Mouse (Mus musculus): ENCODE results near the gene Ranbp3. TPM values are rescaled to one million over a fixed set of nuclear protein-coding genes. Genes with fewer than 3 reads are reported as not detected.
A peak's percentile ranks its signal among the peaks of the same experiment; 100 is the strongest.

The Ranbp3 gene
- total RNA-seq, 2 experiments from 2014 or later = 85.2 to 91.0 TPM

DNA sequence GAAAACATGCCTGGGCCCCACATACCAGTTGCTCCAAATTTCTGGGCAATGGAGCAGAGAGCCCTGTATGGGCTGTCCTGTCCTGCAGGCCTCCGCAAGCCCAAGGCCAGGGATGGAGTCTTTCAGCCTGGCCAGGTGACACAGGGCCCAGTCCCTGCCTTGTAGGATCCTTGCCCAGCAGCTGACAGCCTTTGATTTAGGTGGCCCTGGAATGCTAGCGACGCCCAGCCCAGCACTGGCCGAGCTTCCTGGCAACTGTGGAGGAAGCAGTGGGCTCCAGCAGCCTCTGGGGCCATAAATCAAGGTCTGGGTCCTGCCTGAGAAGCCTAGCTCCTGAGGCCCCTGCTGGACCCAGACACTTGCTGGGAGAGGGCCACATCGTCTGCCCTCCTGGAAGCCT lies 49.3 kb downstream of the Ranbp3 start:
- no peak for DNase-seq (ENCODE audit: extremely low spot score in 1 of 2, low spot score in 1 of 2)

- no peak for DNase-seq (ENCODE audit: extremely low spot score in 1 of 2, low spot score in 1 of 2)
Measured at GRCm38 (mm10) chr17:56723419-56724161, 50.5 kb downstream of the Ranbp3 start.

GRCm38 (mm10) chr17:56727029-56727649 lies 54.0 kb downstream of the Ranbp3 start:
- DNase-seq (ENCODE audit: extremely low spot score in 1 of 2, low spot score in 1 of 2) = no peak

DNA sequence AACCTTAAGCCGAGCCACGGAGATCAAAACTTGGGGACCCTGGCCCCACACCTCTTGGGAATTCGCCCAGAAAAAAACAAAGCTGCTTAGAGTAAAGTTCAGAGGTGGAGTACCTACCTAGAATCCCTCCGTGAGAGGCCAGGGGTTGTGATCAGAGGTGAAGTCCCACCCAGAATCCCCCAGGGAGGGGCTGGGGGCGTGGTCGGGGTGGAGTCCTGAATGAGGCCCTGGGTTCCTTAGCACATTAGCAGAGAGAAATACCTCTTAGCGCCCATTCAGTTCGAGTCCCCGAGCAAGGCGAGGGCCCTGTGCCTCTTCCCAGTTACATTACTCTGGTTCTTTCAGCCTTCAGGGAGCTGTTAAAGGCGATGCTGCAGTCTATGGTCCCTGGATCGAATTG lies 54.6 kb downstream of the Ranbp3 start:
- no peak for DNase-seq (ENCODE audit: extremely low spot score in 1 of 2, low spot score in 1 of 2)

DNA sequence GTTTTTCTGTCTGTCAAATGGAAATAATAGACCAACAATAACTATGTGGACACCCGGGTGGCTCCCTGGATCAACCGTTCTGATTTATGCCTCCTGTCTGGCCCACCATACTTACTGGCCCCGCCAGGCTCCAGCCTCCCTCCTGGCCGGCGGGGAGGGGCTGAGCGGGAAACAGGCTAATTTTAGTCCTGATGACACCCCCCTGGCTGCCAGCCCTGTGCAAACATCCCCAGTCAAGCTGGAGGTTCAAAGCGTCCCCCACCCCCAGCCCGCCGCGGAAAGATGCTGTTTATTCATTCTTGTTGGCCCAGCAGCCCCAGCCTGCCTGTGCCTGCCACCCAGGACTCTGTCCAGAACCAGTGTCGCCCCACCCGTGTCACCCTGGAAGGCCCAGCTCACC lies 55.0 kb downstream of the Ranbp3 start:
- DNase-seq (ENCODE audit: extremely low spot score in 1 of 2, low spot score in 1 of 2) = no peak

- DNase-seq (ENCODE audit: extremely low spot score in 1 of 2, low spot score in 1 of 2) = no peak
Measured at GRCm38 (mm10) chr17:56729151-56729550, 56.1 kb downstream of the Ranbp3 start.

DNA sequence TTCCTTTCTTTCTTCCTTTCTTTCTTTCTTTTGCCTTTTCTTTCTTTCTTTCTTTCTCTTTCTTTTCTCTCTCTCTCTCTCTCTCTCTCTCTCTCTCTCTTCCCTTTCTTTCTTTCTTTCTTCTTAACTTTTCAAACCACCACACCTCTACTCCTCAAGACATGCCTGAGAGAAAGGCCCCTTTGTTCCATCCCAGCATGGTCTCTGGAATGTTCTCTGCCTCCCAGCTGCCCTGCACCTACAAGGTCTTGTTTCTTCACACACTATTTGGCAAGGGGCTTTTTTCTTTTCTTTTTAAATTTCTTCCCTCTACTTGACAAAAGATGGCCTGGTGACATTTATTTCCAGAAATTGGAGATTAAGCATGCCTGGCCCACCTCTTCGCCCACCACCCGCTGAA lies 56.6 kb downstream of the Ranbp3 start:
- DNase-seq (ENCODE audit: extremely low spot score in 1 of 2, low spot score in 1 of 2) = no peak

- no peak for DNase-seq (ENCODE audit: extremely low spot score in 1 of 2, low spot score in 1 of 2)
Measured at GRCm38 (mm10) chr17:56736534-56736933, 63.4 kb downstream of the Ranbp3 start.

DNA sequence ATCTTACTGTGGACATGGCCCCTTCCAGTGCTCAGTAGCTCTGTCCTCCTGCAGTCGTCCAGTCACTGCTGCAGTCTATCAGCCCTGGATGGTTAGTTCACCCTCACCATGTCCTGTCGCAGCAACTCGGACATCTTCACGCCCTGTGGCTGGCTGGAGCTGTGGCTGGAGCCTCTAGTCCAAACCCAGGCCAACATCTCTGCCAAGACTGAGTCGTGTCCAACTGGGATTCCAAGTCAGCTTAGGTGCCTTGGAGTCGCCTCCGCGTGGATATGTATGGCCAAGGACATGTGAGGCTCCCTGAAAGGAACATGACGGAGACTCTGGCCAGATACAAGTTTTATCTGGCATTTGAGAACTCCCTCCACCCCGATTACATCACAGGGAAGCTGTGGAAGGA lies 65.1 kb downstream of the Ranbp3 start:
- DNase-seq (ENCODE audit: extremely low spot score in 1 of 2, low spot score in 1 of 2) = no peak

GRCm38 (mm10) chr17:56740118-56740787 lies 67.2 kb downstream of the Ranbp3 start:
- no peak for DNase-seq (ENCODE audit: extremely low spot score in 1 of 2, low spot score in 1 of 2)

- no peak for DNase-seq (ENCODE audit: extremely low spot score in 1 of 2, low spot score in 1 of 2)
Measured at GRCm38 (mm10) chr17:56740788-56741160, 67.7 kb downstream of the Ranbp3 start.

DNA sequence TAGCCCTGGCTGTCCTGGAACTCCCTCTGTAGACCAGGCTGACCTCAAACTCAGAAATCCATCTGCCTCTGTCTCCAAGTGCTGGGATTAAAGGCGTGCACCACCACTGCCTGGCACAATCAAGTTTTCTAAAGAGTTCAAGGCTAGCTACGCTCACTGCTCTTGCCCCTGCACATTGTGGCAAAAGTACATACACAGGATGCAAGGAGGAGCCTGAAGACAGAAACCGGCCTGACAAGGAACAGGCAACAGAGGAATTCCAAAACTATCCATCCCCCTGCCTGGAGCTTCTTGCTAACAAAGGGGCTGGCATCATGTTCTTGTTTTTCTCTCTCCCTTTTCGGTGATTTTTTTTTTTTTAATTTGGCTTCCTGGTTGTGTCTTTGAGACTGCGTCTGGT lies 71.1 kb downstream of the Ranbp3 start:
- no peak for DNase-seq (ENCODE audit: extremely low spot score in 1 of 2, low spot score in 1 of 2)

GRCm38 (mm10) chr17:56751404-56752072 lies 78.4 kb downstream of the Ranbp3 start:
- DNase-seq (ENCODE audit: extremely low spot score in 1 of 2, low spot score in 1 of 2) = no peak

GRCm38 (mm10) chr17:56753452-56753851 lies 80.4 kb downstream of the Ranbp3 start:
- no peak for DNase-seq (ENCODE audit: extremely low spot score in 1 of 2, low spot score in 1 of 2)

GRCm38 (mm10) chr17:56754271-56755185 lies 81.4 kb downstream of the Ranbp3 start:
- no peak for DNase-seq (ENCODE audit: extremely low spot score in 1 of 2, low spot score in 1 of 2)

GRCm38 (mm10) chr17:56756703-56757399 lies 83.8 kb downstream of the Ranbp3 start:
- DNase-seq (ENCODE audit: extremely low spot score in 1 of 2, low spot score in 1 of 2) = no peak

- DNase-seq (ENCODE audit: extremely low spot score in 1 of 2, low spot score in 1 of 2) = peak in 1 of 2 experiments; percentile 65
Measured at GRCm38 (mm10) chr17:56757416-56758123, 84.5 kb downstream of the Ranbp3 start, which contains the start of gene Nrtn. Gene Nrtn, minus strand, starts transcription at chr17:56757530.

GRCm38 (mm10) chr17:56758132-56758531 lies 85.0 kb downstream of the Ranbp3 start:
- peak in 1 of 2 experiments; percentile 73 for DNase-seq (ENCODE audit: extremely low spot score in 1 of 2, low spot score in 1 of 2)

DNA sequence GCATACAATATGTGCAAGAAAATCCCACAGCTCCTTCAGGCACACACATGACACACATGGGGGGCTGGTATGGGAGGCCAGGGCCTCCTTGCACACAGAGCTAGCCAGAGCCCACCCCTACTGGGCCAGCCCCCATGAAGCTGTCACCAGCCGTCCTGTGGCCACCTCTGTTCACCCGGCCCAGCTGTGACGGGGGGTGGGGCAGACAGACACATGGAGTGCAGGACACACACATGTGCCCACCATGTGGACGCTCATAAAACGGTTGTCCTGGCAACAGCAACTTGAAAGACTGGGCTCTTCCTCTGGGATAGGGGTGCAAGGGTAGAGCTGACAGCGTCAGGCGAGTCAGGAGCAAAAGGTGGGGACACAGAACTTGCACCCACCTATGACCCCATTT lies 86.2 kb downstream of the Ranbp3 start:
- DNase-seq (ENCODE audit: extremely low spot score in 1 of 2, low spot score in 1 of 2) = no peak
